Mouse (Mus musculus) hindbrain, embryonic 15.5 days (tissue): ENCODE results near the gene Aars2. TPM values are rescaled to one million over a fixed set of nuclear protein-coding genes. Genes with fewer than 3 reads are reported as not detected.

Experiments
- ATAC-seq: fragments of 200-750 bp; cut with Nextera tagmentation; 2 replicates; pipeline ENCODE4 v1.8.0; 2017; ENCODE audit warnings: low read depth, moderate number of reproducible peaks, moderate TSS enrichment; ENCODE audit not compliant: low FRiP score
- H3K27ac ChIP-seq: fragments of 300-500 bp; sonication (generic); replicated peaks from 2 replicates; pipeline ENCODE4 v1.5.1; 2015; ENCODE audit warnings: mild to moderate bottlenecking, inconsistent platforms
- H3K27me3 ChIP-seq: fragments of 300-500 bp; sonication (generic); 2 replicates; pipeline ENCODE4 v1.6.1; 2015; ENCODE audit warnings: control low read depth, inconsistent platforms
- H3K36me3 ChIP-seq: fragments of 300-500 bp; sonication (generic); 2 replicates; pipeline ENCODE4 v1.6.1; 2015; ENCODE audit warnings: control low read depth, inconsistent platforms
- H3K4me1 ChIP-seq: fragments of 300-500 bp; sonication (generic); replicated peaks from 2 replicates; pipeline ENCODE4 v1.6.1; 2015; ENCODE audit warnings: control low read depth, inconsistent platforms
- H3K4me2 ChIP-seq: fragments of 300-500 bp; sonication (generic); 2 replicates; pipeline ENCODE4 v1.6.1; 2015; ENCODE audit warnings: moderate library complexity, mild to moderate bottlenecking, inconsistent platforms
- H3K4me3 ChIP-seq: fragments of 300-500 bp; sonication (generic); 2 replicates; pipeline ENCODE4 v1.5.1; 2015; ENCODE audit warnings: mild to moderate bottlenecking, inconsistent platforms
- H3K9ac ChIP-seq: fragments of 300-500 bp; sonication (generic); 2 replicates; pipeline ENCODE4 v1.6.1; 2015; ENCODE audit warnings: inconsistent platforms
- H3K9me3 ChIP-seq: fragments of 300-500 bp; sonication (generic); 2 replicates; pipeline ENCODE4 v1.6.1; 2016; ENCODE audit warnings: control low read depth, inconsistent platforms
- WGBS: fragments of 180-500 bp; shearing (Covaris S2); methylation state at CpG from one replicate; pipeline ENCODE4 v1.1.7; 2015; 5-methylcytosine and 5-hydroxymethylcytosine counted together
- polyA plus RNA-seq: library from polyadenylated mRNA; unstranded; fragments of >200 nt; fragmentation: Nextera tagmentation; extraction: Ambion mirVana; gene quantifications from 2 replicates; pipeline ENCODE4 v1.2.1, GENCODE M21; 2015

Gene Aars2
- polyA plus RNA-seq, 1 experiment from 2014 or later: 19.9 TPM

DNA sequence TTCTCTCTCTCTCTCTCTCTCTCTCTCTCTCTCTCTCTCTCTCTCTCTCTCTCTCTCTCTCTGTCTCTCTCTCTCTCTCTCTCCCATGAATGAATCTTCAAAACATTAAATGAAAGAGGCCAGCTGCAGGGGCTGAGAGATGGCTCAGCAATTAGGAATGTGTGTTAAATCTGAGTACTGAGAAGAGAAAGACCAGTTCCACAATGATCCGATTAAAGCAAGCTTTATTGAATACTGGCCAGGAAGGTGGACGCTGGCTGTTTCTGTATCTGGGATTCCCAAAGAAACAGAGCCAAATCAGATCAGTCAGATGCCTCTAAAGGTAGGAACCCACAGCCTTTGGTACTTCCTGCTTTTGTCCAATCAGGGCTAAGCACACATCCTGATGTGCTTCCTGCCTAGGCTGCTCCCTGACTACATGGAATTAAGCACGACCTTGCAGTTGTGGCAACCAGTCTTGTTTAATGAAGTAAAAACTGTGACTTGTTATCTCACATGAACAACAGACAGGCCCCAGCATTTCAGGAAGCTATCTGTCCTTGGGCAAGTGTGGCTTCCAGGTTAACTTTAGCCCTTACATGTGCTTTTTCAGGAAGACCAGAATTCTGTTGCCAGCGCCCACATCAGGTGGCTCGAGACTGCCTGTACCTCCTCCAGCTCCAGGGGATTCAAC is 3.2 kb upstream of the Aars2 start:
- H3K27me3 ChIP-seq: no peaks in the 10 kb centered on the region
- H3K4me1 ChIP-seq: peaks cover 14% of the 10 kb centered on the region
- H3K9ac ChIP-seq: no peak overlapping the region
- H3K4me2 ChIP-seq: no peak overlapping the region
- no peak overlapping the region for H3K4me3 ChIP-seq
- H3K9me3 ChIP-seq: no peaks in the 10 kb centered on the region
- H3K36me3 ChIP-seq: no peaks in the 10 kb centered on the region
- no peak overlapping the region for H3K27ac ChIP-seq
- WGBS: 66% methylated on average over 5 of the region's 5 CpGs
- ATAC-seq: no peak

DNA sequence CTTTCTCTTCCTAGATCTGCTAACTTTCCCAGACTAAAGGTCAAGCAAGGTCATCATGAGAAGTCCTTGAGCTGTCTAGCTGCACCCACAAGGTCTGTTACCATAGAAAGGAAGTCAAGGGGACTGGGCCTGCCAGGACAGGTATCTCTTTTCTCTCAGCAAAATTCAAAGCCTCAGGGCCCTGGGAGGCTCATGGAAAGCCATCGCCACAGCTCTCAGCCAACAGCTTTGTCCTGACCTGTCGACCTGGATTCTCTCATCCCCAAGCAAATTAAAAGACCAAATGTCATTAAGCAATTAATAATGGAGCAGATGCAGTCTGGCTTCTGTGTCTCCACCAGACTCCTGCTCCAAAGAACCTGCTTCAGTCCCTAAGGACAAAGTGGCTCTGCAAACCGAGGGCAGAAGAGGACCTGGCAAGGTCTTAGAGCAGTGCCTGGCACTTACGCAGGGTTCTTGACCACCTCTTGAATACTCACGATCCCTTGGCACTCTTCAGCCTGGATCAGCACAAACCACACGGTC is 638 bp upstream of the Aars2 start:
- 73% methylated on average over 6 of the region's 6 CpGs for WGBS
- 0 out of 2 replicates have a peak overlapping the region, but pooled peaks have one; percentile 79 for H3K9ac ChIP-seq

DNA sequence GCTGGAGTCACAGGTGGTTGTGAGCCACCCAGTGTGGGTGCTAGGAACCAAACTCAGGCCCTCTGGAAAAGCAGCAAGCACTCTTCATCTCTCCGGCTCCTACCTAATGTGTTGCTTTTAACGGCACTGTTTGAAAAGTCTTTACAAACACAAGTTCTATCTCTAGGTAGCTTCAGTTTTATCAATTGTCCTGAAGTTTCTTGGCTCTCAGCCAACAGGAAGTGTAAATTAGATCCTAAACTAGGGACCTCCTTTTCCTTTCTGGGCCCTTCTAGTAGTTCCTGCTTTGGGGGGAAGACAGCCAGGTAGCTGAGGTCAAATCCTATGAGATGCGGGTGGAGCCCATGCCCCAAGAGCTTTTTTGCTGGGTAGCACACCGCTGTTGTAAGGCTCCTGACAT is 4.2 kb downstream of the Aars2 start:
- no peaks in the 10 kb centered on the region for H3K27me3 ChIP-seq
- ATAC-seq: no peak
- no peak overlapping the region for H3K4me2 ChIP-seq
- no peaks in the 10 kb centered on the region for H3K9me3 ChIP-seq
- peaks cover 14% of the 10 kb centered on the region for H3K4me1 ChIP-seq
- no peak overlapping the region for H3K4me3 ChIP-seq
- WGBS: 97% methylated on average over 4 of the region's 4 CpGs
- H3K36me3 ChIP-seq: peaks cover 2% of the 10 kb centered on the region; the same call in 1 of the 2 replicates
- H3K27ac ChIP-seq: no peak overlapping the region
- no peak overlapping the region for H3K9ac ChIP-seq

More for the DNA sequence above, 638 bp upstream of the Aars2 start:
- H3K36me3 ChIP-seq: peaks cover 2% of the 10 kb centered on the region; the same call in 1 of the 2 replicates
- H3K4me3 ChIP-seq: no peak overlapping the region
- H3K27ac ChIP-seq: no peak overlapping the region
- peaks cover 14% of the 10 kb centered on the region for H3K4me1 ChIP-seq
- H3K27me3 ChIP-seq: no peaks in the 10 kb centered on the region
- ATAC-seq: peak; percentile 9; the same call in 1 of the 2 replicates
- H3K9me3 ChIP-seq: no peaks in the 10 kb centered on the region
- no peak overlapping the region for H3K4me2 ChIP-seq

DNA sequence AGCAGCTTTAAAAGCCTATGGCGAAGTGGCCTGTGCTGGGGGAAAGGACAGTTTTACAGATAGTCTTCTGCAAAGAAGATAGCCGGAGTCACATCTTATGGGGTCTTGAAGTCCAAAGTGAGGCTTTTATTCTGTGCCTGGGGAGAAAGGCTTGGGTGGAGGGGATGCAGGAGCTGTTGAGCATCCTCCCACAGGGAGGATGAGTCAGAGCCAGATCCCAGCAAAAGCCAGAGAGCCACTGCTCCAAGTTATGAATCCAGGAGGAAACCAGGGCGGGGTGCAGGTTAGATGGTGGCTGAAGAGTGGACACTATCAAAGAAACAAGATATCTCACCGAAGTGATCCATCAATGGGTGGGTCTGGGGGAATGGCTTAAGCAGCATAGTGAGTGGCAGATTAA is 5.1 kb downstream of the Aars2 start:
- H3K36me3 ChIP-seq: peaks cover 2% of the 10 kb centered on the region; the same call in 1 of the 2 replicates
- H3K27me3 ChIP-seq: no peaks in the 10 kb centered on the region
- WGBS: 97% methylated on average over 4 of the region's 4 CpGs
- no peak overlapping the region for H3K4me2 ChIP-seq
- H3K9ac ChIP-seq: no peak overlapping the region
- ATAC-seq: no peak
- H3K27ac ChIP-seq: no peak overlapping the region
- peaks cover 11% of the 10 kb centered on the region for H3K4me1 ChIP-seq
- no peaks in the 10 kb centered on the region for H3K9me3 ChIP-seq
- H3K4me3 ChIP-seq: no peak overlapping the region

DNA sequence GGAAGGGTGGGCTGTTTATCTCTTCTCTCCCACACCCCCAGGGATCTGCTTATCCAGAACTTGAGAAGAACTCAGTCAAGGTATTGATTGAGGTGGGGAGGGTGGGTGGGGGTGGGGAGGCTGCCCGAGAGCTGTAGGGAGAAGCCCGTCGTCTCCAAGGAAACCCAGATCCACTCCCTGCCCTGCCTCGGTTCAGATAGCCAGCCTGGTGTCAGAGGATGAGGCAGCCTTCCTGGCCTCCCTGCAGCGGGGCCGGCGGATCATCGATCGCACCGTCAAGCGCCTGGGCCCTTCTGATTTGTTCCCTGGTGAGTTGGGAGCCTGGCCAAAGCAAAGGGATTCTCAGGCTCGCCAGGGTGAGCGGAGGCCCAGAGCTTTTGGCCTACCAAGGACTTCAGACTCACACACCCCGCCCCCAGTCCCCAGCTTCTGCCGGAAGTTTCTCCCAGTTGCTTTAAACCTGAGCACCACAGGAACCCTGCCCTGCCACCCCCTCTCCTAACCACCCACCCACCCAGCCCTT is 8.6 kb downstream of the Aars2 start:
- Histone ChIP-seq H3K4me3 (no peak overlapping the region), H3K27me3 (no peaks in the 10 kb centered on the region), H3K27ac (no peak overlapping the region), H3K4me1 (peaks cover 3% of the 10 kb centered on the region), H3K9me3 (no peaks in the 10 kb centered on the region), H3K9ac (no peak overlapping the region), H3K36me3 (no peaks in the 10 kb centered on the region), H3K4me2 (no peak overlapping the region)
- no peak for ATAC-seq
- 49% methylated on average over 15 of the region's 15 CpGs for WGBS

DNA sequence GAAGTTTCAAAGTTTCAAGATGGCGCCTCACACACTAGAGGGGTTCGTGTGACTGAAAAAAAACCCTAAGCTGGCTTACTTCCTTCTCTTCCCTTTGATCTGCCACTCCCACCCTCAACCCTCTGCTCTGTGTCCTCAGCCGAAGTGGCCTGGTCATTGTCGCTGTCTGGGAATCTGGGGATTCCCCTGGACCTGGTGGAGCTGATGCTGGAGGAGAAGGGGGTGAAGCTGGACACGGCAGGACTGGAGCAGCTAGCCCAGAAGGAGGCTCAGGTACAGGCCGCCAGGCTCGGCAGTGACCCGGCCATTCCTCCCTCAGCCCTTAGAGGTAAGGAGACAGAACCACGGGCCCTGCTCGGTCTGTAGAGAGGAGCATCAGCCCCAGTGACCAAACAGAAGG is 9.2 kb downstream of the Aars2 start:
- WGBS: 88% methylated on average over 10 of the region's 10 CpGs

DNA sequence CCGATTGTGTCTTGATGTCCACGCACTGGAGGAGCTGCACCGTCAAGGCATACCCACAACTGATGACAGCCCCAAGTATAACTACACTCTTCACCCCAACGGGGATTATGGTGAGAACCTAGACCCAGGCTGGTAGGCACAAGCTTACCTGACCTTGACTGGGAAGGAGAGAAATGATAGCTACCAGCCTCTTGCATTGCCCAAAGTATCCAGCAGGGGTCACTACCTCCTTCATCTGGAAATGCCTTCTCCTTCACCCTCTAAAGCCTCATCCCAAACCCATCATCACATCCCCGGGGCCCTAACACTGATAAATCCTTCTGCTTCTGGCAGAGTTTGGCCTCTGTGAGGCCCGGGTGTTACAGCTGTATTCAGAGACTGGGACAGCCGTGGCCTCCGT is 9.8 kb downstream of the Aars2 start:
- H3K9me3 ChIP-seq: no peaks in the 10 kb centered on the region
- 48% methylated on average over 8 of the region's 8 CpGs for WGBS
- no peaks in the 10 kb centered on the region for H3K36me3 ChIP-seq
- H3K4me3 ChIP-seq: no peak overlapping the region
- no peak overlapping the region for H3K27ac ChIP-seq
- no peaks in the 10 kb centered on the region for H3K27me3 ChIP-seq
- peak; percentile 36; the same call in 1 of the 2 replicates for ATAC-seq
- H3K9ac ChIP-seq: no peak overlapping the region
- H3K4me1 ChIP-seq: peaks cover 3% of the 10 kb centered on the region
- H3K4me2 ChIP-seq: no peak overlapping the region

More for the DNA sequence above, 9.2 kb downstream of the Aars2 start:
- no peaks in the 10 kb centered on the region for H3K36me3 ChIP-seq
- H3K9ac ChIP-seq: no peak overlapping the region
- H3K4me2 ChIP-seq: no peak overlapping the region
- no peak overlapping the region for H3K27ac ChIP-seq
- no peaks in the 10 kb centered on the region for H3K27me3 ChIP-seq
- ATAC-seq: no peak
- no peaks in the 10 kb centered on the region for H3K9me3 ChIP-seq
- H3K4me3 ChIP-seq: no peak overlapping the region
- H3K4me1 ChIP-seq: peaks cover 3% of the 10 kb centered on the region

DNA sequence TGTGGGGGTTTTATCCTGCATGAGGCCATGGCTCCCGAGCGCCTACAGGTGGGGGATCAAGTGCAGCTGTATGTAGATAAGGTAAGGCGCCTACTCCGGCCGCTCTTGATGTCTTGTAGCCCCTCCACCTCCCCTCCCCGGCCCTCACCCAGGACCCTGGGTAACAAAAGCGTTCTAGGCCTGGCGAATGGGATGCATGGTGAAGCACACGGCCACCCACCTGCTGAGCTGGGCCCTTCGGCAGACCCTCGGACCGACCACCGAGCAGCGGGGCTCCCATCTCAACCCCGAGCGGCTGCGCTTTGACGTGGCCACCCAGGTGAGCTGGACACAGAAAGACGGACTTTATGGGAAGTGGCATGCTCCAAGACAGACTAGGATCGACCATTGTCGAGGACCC is 10.5 kb downstream of the Aars2 start:
- Histone ChIP-seq H3K36me3 (no peaks in the 10 kb centered on the region), H3K27ac (no peak overlapping the region), H3K9ac (no peak overlapping the region), H3K4me1 (peaks cover 5% of the 10 kb centered on the region), H3K4me2 (no peak overlapping the region), H3K9me3 (no peaks in the 10 kb centered on the region), H3K4me3 (no peak overlapping the region), H3K27me3 (no peaks in the 10 kb centered on the region)
- 92% methylated on average over 21 of the region's 21 CpGs for WGBS
- ATAC-seq: no peak

DNA sequence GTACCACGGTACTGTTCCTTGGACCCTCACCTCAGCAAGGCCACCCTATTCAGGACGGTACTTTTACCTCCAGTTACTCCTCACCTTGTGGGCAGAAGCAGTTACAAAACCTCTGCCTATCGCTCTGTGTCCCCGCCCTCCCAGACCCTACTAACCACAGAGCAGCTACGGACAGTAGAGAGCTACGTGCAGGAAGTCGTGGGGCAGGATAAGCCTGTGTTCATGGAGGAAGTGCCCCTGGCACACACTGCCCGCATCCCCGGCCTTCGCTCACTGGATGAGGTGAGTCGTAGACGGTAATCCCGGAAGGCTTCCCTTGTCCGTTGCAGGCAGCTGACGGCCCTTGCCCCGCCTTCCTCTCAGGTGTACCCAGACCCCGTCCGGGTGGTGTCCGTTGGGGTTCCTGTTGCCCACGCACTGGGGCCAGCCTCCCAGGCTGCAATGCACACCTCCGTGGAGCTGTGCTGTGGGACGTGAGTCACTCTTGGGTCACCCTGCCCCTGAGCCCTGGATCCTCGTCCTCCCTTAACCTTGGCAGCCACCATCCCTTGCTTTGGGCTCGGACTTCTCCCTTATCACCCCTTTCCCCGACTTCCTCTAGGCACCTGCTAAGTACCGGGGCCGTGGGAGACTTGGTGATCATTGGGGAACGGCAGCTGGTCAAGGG is 11.0 kb downstream of the Aars2 start:
- Histone ChIP-seq H3K27me3 (no peaks in the 10 kb centered on the region), H3K4me1 (peaks cover 10% of the 10 kb centered on the region), H3K27ac (no peak overlapping the region), H3K4me2 (no peak overlapping the region), H3K36me3 (no peaks in the 10 kb centered on the region), H3K9me3 (no peaks in the 10 kb centered on the region), H3K9ac (no peak overlapping the region), H3K4me3 (no peak overlapping the region)
- ATAC-seq: no peak
- 94% methylated on average over 28 of the region's 28 CpGs for WGBS

DNA sequence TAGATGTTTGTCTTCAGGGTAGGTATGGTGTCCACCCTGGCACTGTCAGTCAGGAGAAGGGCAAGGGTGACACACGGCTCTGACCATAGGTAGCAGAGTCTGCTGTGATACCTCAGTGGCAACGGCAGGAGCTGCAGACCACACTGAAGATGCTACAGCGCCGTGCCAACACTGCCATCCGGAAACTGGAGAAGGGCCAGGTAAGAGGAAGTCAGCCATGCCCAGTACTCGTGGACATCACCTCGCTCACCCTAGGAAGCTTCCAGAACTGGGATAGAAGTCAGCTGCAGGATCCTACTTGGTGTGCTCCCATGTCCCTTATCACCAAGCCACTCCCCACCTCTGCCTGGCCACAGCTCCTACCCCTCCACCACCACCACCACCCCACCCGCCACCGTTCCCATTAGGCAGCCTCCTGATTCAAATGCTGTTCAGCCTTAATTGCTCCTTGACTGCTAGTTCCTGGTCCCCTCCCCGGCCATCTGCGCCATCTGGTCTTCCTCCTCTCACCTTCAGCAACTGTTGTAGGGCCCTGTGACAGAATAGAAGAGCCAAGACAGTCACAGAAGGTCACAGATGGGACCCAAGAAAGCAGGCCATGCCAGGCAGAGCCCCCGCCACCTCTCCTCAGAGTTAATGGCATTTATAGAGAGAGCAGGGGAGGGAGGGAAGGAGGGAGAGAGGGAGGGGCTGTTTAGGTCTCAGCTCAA is 12.3 kb downstream of the Aars2 start:
- Histone ChIP-seq H3K36me3 (no peaks in the 10 kb centered on the region), H3K4me2 (no peak overlapping the region), H3K9me3 (no peaks in the 10 kb centered on the region), H3K9ac (no peak overlapping the region), H3K4me3 (no peak overlapping the region), H3K27me3 (no peaks in the 10 kb centered on the region), H3K27ac (peak overlapping the region; percentile 62), H3K4me1 (peaks cover 21% of the 10 kb centered on the region)
- 79% methylated on average over 12 of the region's 12 CpGs for WGBS
- no peak for ATAC-seq

DNA sequence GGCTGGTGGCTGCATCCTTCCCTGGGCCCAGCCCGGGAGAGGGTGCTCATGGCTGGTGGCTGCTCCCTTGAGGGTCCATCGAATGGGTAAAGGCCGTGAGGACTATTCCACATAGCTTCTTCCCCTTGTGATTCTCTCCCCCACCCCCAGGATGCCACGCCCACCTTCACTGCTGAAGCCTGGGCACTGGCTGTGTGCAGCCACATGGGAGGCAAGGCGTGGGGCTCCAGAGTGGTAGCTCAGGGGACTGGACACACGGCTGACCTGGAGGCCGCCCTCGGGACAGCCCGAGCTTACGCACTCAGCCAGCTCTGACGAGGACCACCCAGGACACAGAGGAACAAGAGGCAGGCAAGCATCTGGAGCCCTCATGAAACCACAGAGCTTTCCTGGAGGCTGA is 13.5 kb downstream of the Aars2 start:
- Histone ChIP-seq H3K9ac (no peak overlapping the region), H3K27me3 (no peaks in the 10 kb centered on the region), H3K4me3 (no peak overlapping the region), H3K4me1 (peaks cover 21% of the 10 kb centered on the region), H3K27ac (no peak overlapping the region; the same call in 1 of the 2 replicates), H3K4me2 (no peak overlapping the region), H3K9me3 (no peaks in the 10 kb centered on the region), H3K36me3 (no peaks in the 10 kb centered on the region)
- WGBS: 78% methylated on average over 11 of the region's 11 CpGs
- no peak for ATAC-seq

DNA sequence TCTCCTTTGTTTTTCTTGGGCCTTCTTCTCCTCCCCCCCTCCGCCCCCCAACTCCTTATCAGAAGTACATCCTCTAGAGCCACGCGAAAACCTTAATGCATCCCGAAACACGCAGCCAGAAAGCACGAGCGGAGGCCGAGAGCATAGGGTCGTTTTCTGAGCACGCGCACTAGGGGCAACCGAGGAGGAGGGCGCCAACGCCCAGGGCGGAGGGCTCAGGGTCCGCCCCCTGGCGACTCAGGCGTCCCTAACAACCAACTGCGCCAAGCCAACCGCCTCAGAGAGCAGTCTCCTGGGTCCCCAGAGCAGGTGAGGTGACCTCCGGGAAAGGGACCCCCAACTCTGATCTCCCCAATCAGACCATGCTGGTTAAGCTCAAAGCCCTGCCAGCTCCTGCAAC is 16.6 kb downstream of the Aars2 start, which contains the start of gene Tcte1:
Gene Tcte1, plus strand, starts transcription at position 172 of the 400 bp plus-strand sequence.
- Histone ChIP-seq H3K9me3 (no peaks in the 10 kb centered on the region), H3K4me3 (peak within 1 kb of the TSS; percentile 33), H3K36me3 (no peaks in the 10 kb centered on the region), H3K4me2 (peak within 1 kb of the TSS; percentile 76), H3K27ac (no peak within 1 kb of the TSS; the same call in 1 of the 2 replicates), H3K4me1 (peaks cover 18% of the 10 kb centered on the region), H3K27me3 (no peaks in the 10 kb centered on the region), H3K9ac (peak within 1 kb of the TSS; percentile 35)
- WGBS: 0% methylated on average over 21 of the region's 21 CpGs
- ATAC-seq: peak; percentile 75
